Mouse (Mus musculus): ENCODE measurements around the gene Ifngr2.

DNA sequence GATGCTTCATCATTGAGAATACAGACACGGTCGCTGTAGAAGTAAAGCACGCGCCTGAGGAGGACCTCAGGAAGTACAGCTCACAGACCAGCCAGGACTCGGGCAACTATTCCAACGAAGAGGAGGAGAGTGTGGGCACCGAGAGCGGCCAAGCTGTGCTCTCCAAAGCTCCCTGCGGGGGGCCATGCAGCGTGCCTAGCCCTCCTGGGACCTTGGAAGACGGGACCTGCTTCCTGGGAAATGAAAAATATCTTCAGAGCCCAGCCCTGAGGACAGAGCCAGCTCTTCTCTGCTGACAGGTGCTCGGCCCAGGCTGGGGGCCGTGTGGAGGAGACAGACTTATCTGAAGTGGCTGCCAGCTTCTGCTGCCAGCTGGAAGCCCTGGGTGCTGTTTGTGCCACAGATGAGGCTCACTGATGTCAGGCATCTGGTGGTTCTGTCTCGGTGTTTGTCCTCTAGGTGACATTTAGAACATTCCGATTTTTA lies 41.7 kb upstream of the Ifngr2 start:
- TF ChIP-seq CTCF (IDR thresholded peaks at IDR 0.05; ENCODE audit: low read depth, low read length) (no peak), POLR2A (IDR thresholded peaks at IDR 0.05; ENCODE audit: extremely low read depth, insufficient read depth, low read length) (no peak)

Data from liver, adult 2 months (tissue).